Mouse (Mus musculus) MEL (cell line): Measurements from ENCODE around the gene Kcnn1. TPM values are rescaled to one million over a fixed set of nuclear protein-coding genes. Genes with fewer than 3 reads are reported as not detected.

Source experiments
- DNase-seq: peaks from one replicate; pipeline ENCODE4 v3.0.0; 2011; ENCODE audit warnings: low read depth, low spot score
- H3K27ac ChIP-seq: 2 replicates; pipeline ENCODE4 v1.5.1; 2012; ENCODE audit warnings: low read depth, mild to moderate bottlenecking, control low read depth, low read length, moderate library complexity; ENCODE audit not compliant: control insufficient read depth
- H3K27me3 ChIP-seq, 2 experiments: fragments of 150-350 bp in 1 of 2; sonication (generic) in 1 of 2; 2 replicates each; pipeline ENCODE4 v1.6.1; 2012; ENCODE audit warnings: low read length in 2 of 2, mild to moderate bottlenecking in 2 of 2, improper control_type of control experiment in 1 of 2, moderate library complexity in 1 of 2; ENCODE audit not compliant: insufficient read depth in 2 of 2, control insufficient read depth in 1 of 2
- H3K36me3 ChIP-seq, 2 experiments: 2 replicates each; pipeline ENCODE4 v1.6.1; 2012 to 2014; ENCODE audit warnings: low read length in 2 of 2, improper control_type of control experiment in 1 of 2, inconsistent platforms in 1 of 2, mild to moderate bottlenecking in 1 of 2; ENCODE audit not compliant: insufficient read depth in 2 of 2, control insufficient read depth in 1 of 2
- H3K4me1 ChIP-seq, 2 experiments: fragments of 150-350 bp in 1 of 2; sonication (generic) in 1 of 2; 2 replicates each; pipeline ENCODE4 v1.6.1; 2012; ENCODE audit warnings: low read length in 2 of 2, improper control_type of control experiment in 1 of 2, mild to moderate bottlenecking in 1 of 2; ENCODE audit not compliant: insufficient read depth in 2 of 2, control insufficient read depth in 1 of 2
- H3K4me3 ChIP-seq, 2 experiments: fragments of 150-350 bp in 1 of 2; sonication (generic) in 1 of 2; 2 replicates each; pipeline ENCODE4 v1.5.1; 2012; ENCODE audit warnings: low read depth in 2 of 2, low read length in 2 of 2, mild to moderate bottlenecking in 2 of 2, moderate library complexity in 2 of 2, control low read depth in 1 of 2, improper control_type of control experiment in 1 of 2; ENCODE audit not compliant: control insufficient read depth in 1 of 2, insufficient read depth in 1 of 2
- H3K79me2 ChIP-seq: 2 replicates; pipeline ENCODE4 v1.6.1; 2012; ENCODE audit warnings: mild to moderate bottlenecking, low read length, moderate library complexity; ENCODE audit not compliant: control insufficient read depth, poor library complexity, insufficient read depth
- H3K9ac ChIP-seq: 2 replicates; pipeline ENCODE4 v1.6.1; 2012; ENCODE audit warnings: low read depth, mild to moderate bottlenecking, control low read depth, low read length, moderate library complexity; ENCODE audit not compliant: control insufficient read depth, poor library complexity, severe bottlenecking
- H3K9me3 ChIP-seq: fragments of 150-350 bp; sonication (generic); replicated peaks from 2 replicates; pipeline ENCODE4 v1.6.1; 2012; ENCODE audit warnings: mild to moderate bottlenecking, low read length, improper control_type of control experiment, moderate library complexity; ENCODE audit not compliant: insufficient read depth
- CHD2 ChIP-seq: IDR thresholded peaks from 2 replicates; pipeline ENCODE4 v1.6.1; 2011; ENCODE audit warnings: low read length, improper control_type of control experiment
- CTCF ChIP-seq, 3 experiments: IDR thresholded peaks in 2 of 3; conservative IDR thresholded peaks in 1 of 3; 2 replicates each; pipeline ENCODE4 v1.5.1; 2011 to 2012; ENCODE audit warnings: low read length in 3 of 3, low read depth in 2 of 3, mild to moderate bottlenecking in 2 of 3, improper control_type of control experiment in 1 of 3, inconsistent platforms in 1 of 3, mixed read lengths in 1 of 3, moderate library complexity in 1 of 3; ENCODE audit not compliant: control insufficient read depth in 1 of 3, insufficient read depth in 1 of 3, poor library complexity in 1 of 3, severe bottlenecking in 1 of 3
- ELF1 ChIP-seq: IDR thresholded peaks from 2 replicates; pipeline ENCODE4 v1.6.1; 2014; ENCODE audit warnings: low read depth, mild to moderate bottlenecking, inconsistent platforms, low read length, improper control_type of control experiment, moderate library complexity
- GABPA ChIP-seq: IDR thresholded peaks from 2 replicates; pipeline ENCODE4 v1.6.1; 2012; ENCODE audit warnings: low read depth, mild to moderate bottlenecking, inconsistent platforms, low read length, improper control_type of control experiment, moderate library complexity
- GATA1 ChIP-seq: IDR thresholded peaks from 2 replicates; pipeline ENCODE4 v1.6.1; 2011; ENCODE audit warnings: low read depth, low read length, improper control_type of control experiment
- HCFC1 ChIP-seq: IDR thresholded peaks from 2 replicates; pipeline ENCODE4 v1.6.1; 2012; ENCODE audit warnings: low read depth, mild to moderate bottlenecking, inconsistent platforms, low read length, improper control_type of control experiment, moderate library complexity
- JUND ChIP-seq: IDR thresholded peaks from 2 replicates; pipeline ENCODE4 v1.6.1; 2011; ENCODE audit warnings: low read depth, mild to moderate bottlenecking, improper control_type of control experiment, low read length
- MAFK ChIP-seq: IDR thresholded peaks from 2 replicates; pipeline ENCODE4 v1.6.1; 2011; ENCODE audit warnings: low read depth, mild to moderate bottlenecking, low read length, improper control_type of control experiment, borderline replicate concordance
- MAX ChIP-seq: IDR thresholded peaks from 2 replicates; pipeline ENCODE4 v1.6.1; 2011; ENCODE audit warnings: low read length, improper control_type of control experiment
- MEF2A ChIP-seq: IDR thresholded peaks from 2 replicates; pipeline ENCODE4 v1.6.1; 2014; ENCODE audit warnings: low read depth, mild to moderate bottlenecking, inconsistent platforms, low read length, improper control_type of control experiment; ENCODE audit not compliant: poor library complexity, insufficient replicate concordance, severe bottlenecking; ENCODE audit errors: extremely low read depth
- MXI1 ChIP-seq: IDR thresholded peaks from 2 replicates; pipeline ENCODE4 v1.6.1; 2011; ENCODE audit warnings: mild to moderate bottlenecking, low read depth, low read length, improper control_type of control experiment
- MYC ChIP-seq: IDR thresholded peaks from 2 replicates; pipeline ENCODE4 v1.6.1; 2011; ENCODE audit warnings: low read depth, mild to moderate bottlenecking, low read length, improper control_type of control experiment, moderate library complexity
- NRF1 ChIP-seq: IDR thresholded peaks from 2 replicates; pipeline ENCODE4 v1.6.1; 2014; ENCODE audit warnings: low read depth, mild to moderate bottlenecking, inconsistent platforms, low read length, improper control_type of control experiment, moderate library complexity; ENCODE audit not compliant: poor library complexity, insufficient read depth, severe bottlenecking
- POLR2AphosphoS5 ChIP-seq: IDR thresholded peaks from 2 replicates; pipeline ENCODE4 v1.6.1; 2012; ENCODE audit warnings: low read depth, borderline replicate concordance, mild to moderate bottlenecking, inconsistent platforms, low read length, moderate library complexity, mixed read lengths
- RCOR1 ChIP-seq: IDR thresholded peaks from 2 replicates; pipeline ENCODE4 v1.6.1; 2012; ENCODE audit warnings: low read depth, mild to moderate bottlenecking, inconsistent platforms, low read length, improper control_type of control experiment
- TAL1 ChIP-seq: IDR thresholded peaks from 2 replicates; pipeline ENCODE4 v1.6.1; 2012; ENCODE audit warnings: mild to moderate bottlenecking, inconsistent platforms, low read length, moderate library complexity, mixed read lengths
- TBP ChIP-seq: IDR thresholded peaks from 2 replicates; pipeline ENCODE4 v1.8.0; 2011; ENCODE audit warnings: low read depth, low read length, improper control_type of control experiment
- TCF12 ChIP-seq: IDR thresholded peaks from 2 replicates; pipeline ENCODE4 v1.6.1; 2014; ENCODE audit warnings: low read depth, mild to moderate bottlenecking, inconsistent platforms, low read length, improper control_type of control experiment, moderate library complexity
- UBTF ChIP-seq: IDR thresholded peaks from 2 replicates; pipeline ENCODE4 v1.6.1; 2012; ENCODE audit warnings: low read depth, mild to moderate bottlenecking, inconsistent platforms, low read length, improper control_type of control experiment, moderate library complexity, borderline replicate concordance; ENCODE audit not compliant: insufficient read depth
- USF2 ChIP-seq, 2 experiments: IDR thresholded peaks; 2 replicates each; pipeline ENCODE4 v1.6.1; 2011 to 2012; ENCODE audit warnings: improper control_type of control experiment in 2 of 2, low read length in 2 of 2, borderline replicate concordance in 1 of 2, inconsistent platforms in 1 of 2, low read depth in 1 of 2, mild to moderate bottlenecking in 1 of 2; ENCODE audit not compliant: insufficient read depth in 1 of 2
- ZKSCAN1 ChIP-seq: IDR thresholded peaks from 2 replicates; pipeline ENCODE4 v1.6.1; 2012; ENCODE audit warnings: low read depth, mild to moderate bottlenecking, inconsistent platforms, low read length, improper control_type of control experiment, moderate library complexity
- polyA plus RNA-seq, 2 experiments: library from polyadenylated mRNA; stranded (reverse) in 1 of 2; unstranded in 1 of 2; fragments of >175 nt in 1 of 2; fragments of >200 nt in 1 of 2; gene quantifications; 2 replicates each; pipeline versions ENCODE4 v1.2.1 to v1.2.4; 2012; ENCODE audit warnings: low replicate concordance in 2 of 2, low read depth in 1 of 2; ENCODE audit not compliant: insufficient read length in 2 of 2, insufficient read depth in 1 of 2, missing spikeins in 1 of 2
- total RNA-seq: library from RNA; depleted of rRNA; stranded (reverse); fragments of 300-350 nt; gene quantifications from 2 replicates; pipeline ENCODE4 v1.2.3, GENCODE M21; 2012

Kcnn1 gene
- total and polyA plus RNA-seq, 3 experiments: 8.9 to 10.7 TPM; not detected in 1

GRCm38 (mm10) chr8:70816679-70817078, 46.4 kb downstream of the Kcnn1 start (continued):
- TF ChIP-seq ELF1: no peak
- TF ChIP-seq JUND: no peak
- TF ChIP-seq HCFC1: no peak
- no peak for TF ChIP-seq GABPA
- TF ChIP-seq CTCF (IDR thresholded peaks at IDR 0.05 in 2 of 3, conservative IDR thresholded peaks at IDR 0.05 in 1 of 3; ENCODE audit: control insufficient read depth in 1 of 3, insufficient read depth in 1 of 3, low read depth in 2 of 3, low read length in 3 of 3, poor library complexity in 1 of 3, severe bottlenecking in 1 of 3): no peak
- no peak for TF ChIP-seq MAFK
- no peak for TF ChIP-seq POLR2AphosphoS5
- no peak for TF ChIP-seq MYC
- TF ChIP-seq MAX: peak; percentile 72
- no peak for TF ChIP-seq GATA1
- TF ChIP-seq CHD2: no peak
- TF ChIP-seq RCOR1: no peak
- TF ChIP-seq, all 39 proteins: peak for 5

DNA sequence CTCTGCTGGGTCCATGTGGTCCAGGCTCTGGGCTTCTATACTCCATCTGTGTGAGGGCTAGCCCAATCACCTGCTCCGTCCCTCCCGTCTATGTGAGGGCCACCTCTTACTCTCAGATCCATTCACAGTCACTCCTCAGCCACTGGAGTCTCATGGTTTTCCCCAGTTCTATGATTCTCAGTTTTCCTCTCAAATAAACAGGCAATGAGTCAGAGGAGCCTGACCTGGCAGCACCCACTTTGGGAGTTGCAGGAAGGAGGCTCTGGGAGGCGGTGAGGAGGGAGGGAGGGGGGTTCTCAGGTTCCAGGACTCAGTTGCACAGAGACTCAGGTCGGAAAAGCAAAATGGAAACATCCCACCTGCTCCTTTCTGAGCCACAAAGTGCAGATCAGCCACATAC, 50.2 kb downstream of the Kcnn1 start:
- peaks cover 3 to 5% of the 10 kb centered on the region in 2 experiments; a peak in 2 of 4 replicates for H3K4me1 ChIP-seq

DNA sequence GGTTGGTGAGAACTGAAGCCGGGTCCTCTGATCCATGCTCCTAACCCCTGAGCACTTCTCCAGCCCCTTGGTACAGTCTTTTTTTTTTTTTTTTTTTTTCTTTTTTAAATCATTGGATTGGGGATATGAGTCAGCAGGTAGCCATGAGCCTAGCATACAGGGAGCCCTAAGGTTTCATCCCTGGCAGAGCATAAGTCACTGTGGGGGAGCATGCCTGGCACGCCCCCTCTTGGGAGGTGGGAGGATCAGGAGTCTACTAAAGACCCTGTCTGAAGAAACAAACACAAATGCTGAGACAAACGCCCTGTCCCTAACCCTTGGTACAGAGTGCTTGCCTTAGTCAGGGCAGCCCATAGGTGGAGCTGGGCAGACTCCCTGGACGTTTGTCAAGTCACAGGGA, 51.0 kb downstream of the Kcnn1 start:
- H3K36me3 ChIP-seq: no peaks in the 10 kb centered on the region
- no peaks in the 10 kb centered on the region for H3K9me3 ChIP-seq
- no peak overlapping the region for H3K27ac ChIP-seq
- no peaks in the 10 kb centered on the region for H3K79me2 ChIP-seq
- DNase-seq: no peak
- peaks cover 0 to 6% of the 10 kb centered on the region in 2 experiments; a peak in 1 of 4 replicates for H3K4me1 ChIP-seq
- H3K27me3 ChIP-seq: no peaks in the 10 kb centered on the region
- TF ChIP-seq USF2 (IDR thresholded peaks at IDR 0.05; ENCODE audit: borderline replicate concordance in 1 of 2, insufficient read depth in 1 of 2, low read depth in 1 of 2, low read length in 2 of 2) (no peak), MEF2A (no peak), CTCF (IDR thresholded peaks at IDR 0.05 in 2 of 3, conservative IDR thresholded peaks at IDR 0.05 in 1 of 3; ENCODE audit: control insufficient read depth in 1 of 3, insufficient read depth in 1 of 3, low read depth in 2 of 3, low read length in 3 of 3, poor library complexity in 1 of 3, severe bottlenecking in 1 of 3) (no peak; a peak in 1 of 6 replicates), MXI1 (no peak), HCFC1 (no peak), TAL1 (no peak), GATA1 (no peak), TBP (no peak), MAFK (no peak)
- TF ChIP-seq, all 39 proteins: peak for 0
- no peak overlapping the region for H3K4me3 ChIP-seq
- no peak overlapping the region for H3K9ac ChIP-seq

More for the DNA sequence above, 50.2 kb downstream of the Kcnn1 start:
- Histone ChIP-seq H3K4me3 (no peak overlapping the region), H3K27me3 (no peaks in the 10 kb centered on the region), H3K79me2 (no peaks in the 10 kb centered on the region), H3K9me3 (no peaks in the 10 kb centered on the region), H3K9ac (no peak overlapping the region), H3K36me3 (no peaks in the 10 kb centered on the region), H3K27ac (no peak overlapping the region)
- no peak for TF ChIP-seq ZKSCAN1
- TF ChIP-seq TCF12: no peak
- TF ChIP-seq UBTF: no peak
- no peak for TF ChIP-seq HCFC1
- no peak for TF ChIP-seq NRF1
- DNase-seq: no peak
